ENCODE assay signal across 16 mouse cellular contexts in the genomic region with DNA sequence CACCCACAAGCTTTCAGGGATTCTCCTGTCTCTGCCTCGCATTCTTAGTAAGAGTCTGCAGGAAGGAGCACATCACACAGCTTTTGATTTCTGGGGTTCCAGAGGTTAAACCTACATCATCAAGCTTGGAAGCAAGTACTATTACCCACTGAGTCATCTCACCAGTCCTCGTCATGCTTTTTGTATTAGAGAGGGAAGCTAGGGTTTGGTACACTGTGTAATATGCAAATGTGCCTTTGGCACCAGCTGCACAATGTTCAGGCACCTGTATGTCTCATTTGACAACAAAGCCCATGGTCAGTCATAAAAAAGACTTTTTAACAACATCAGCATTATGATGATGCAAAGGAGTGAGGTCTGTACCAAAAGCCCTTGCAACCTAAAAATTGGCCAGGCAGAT.
"Had no signal": no experiment of that assay in that cellular context is flagged by ENCODE, and none has a peak within 500 bp of the region (broad histone marks: within the 10 kb centered on the region; RNA-seq: fewer than 3 reads in every experiment).

No protein-coding gene starts in this region.

- H3K9ac ChIP-seq: neural tube, embryonic 13.5 days; neural tube, embryonic 15.5 days; stomach, embryonic 15.5 days had no signal

- H3K27ac ChIP-seq: neural tube, embryonic 13.5 days; neural tube, embryonic 15.5 days; stomach, embryonic 15.5 days; stomach, postnatal 0 days had no signal

- H3K9me3 ChIP-seq: neural tube, embryonic 13.5 days; neural tube, embryonic 15.5 days; stomach, embryonic 15.5 days had no signal

- DNase-seq: retina, postnatal 1 day; right cerebral cortex, adult 18-20 months; right cerebral cortex, postnatal 14 days; right cerebral cortex, postnatal 25 days; right cerebral cortex, postnatal 4 days; spleen, adult 18-20 months; thymus, adult 18-20 months; thymus, adult 2 months; thymus, postnatal 14 days; thymus, postnatal 25 days; thymus, postnatal 36 days; thymus, postnatal 4 days had no signal

- H3K4me2 ChIP-seq: neural tube, embryonic 13.5 days; neural tube, embryonic 15.5 days; stomach, embryonic 15.5 days had no signal

- H3K4me3 ChIP-seq: neural tube, embryonic 13.5 days; neural tube, embryonic 15.5 days; stomach, embryonic 15.5 days had no signal

- H3K27me3 ChIP-seq: neural tube, embryonic 13.5 days; neural tube, embryonic 15.5 days; stomach, embryonic 15.5 days had no signal

- H3K36me3 ChIP-seq: neural tube, embryonic 13.5 days; neural tube, embryonic 15.5 days; stomach, embryonic 15.5 days had no signal

- H3K4me1 ChIP-seq: neural tube, embryonic 13.5 days; neural tube, embryonic 15.5 days; stomach, embryonic 15.5 days had no signal
